Mouse (Mus musculus): Measurements from ENCODE around the gene Pigk.
A peak's percentile ranks its signal among the peaks of the same experiment; 100 is the strongest.

The Pigk gene

GRCm38 (mm10) chr3:152947031-152947640, 233.2 kb downstream of the Pigk start:
- DNase-seq, result no peak

GRCm38 (mm10) chr3:152948556-152948955, 234.7 kb downstream of the Pigk start:
- no peak for DNase-seq

- no peak for DNase-seq
These were observed 235.4 kb downstream of the Pigk start for GRCm38 (mm10) chr3:152949233-152949777.

GRCm38 (mm10) chr3:152950299-152950698, 236.4 kb downstream of the Pigk start:
- DNase-seq, result no peak

GRCm38 (mm10) chr3:152950914-152951313, 237.0 kb downstream of the Pigk start:
- DNase-seq, result no peak

- DNase-seq, result no peak
These were observed 238.0 kb downstream of the Pigk start for GRCm38 (mm10) chr3:152951634-152952545.

GRCm38 (mm10) chr3:152956038-152956437, 242.1 kb downstream of the Pigk start:
- no peak for DNase-seq

- DNase-seq, result no peak
These were observed 242.9 kb downstream of the Pigk start for GRCm38 (mm10) chr3:152956771-152957170.

- peak; percentile 80 to 89 for DNase-seq
These were observed 244.7 kb downstream of the Pigk start for GRCm38 (mm10) chr3:152958358-152959150.

GRCm38 (mm10) chr3:152961855-152962376, 248.0 kb downstream of the Pigk start:
- DNase-seq, result no peak

GRCm38 (mm10) chr3:152969774-152970347, 256.0 kb downstream of the Pigk start:
- DNase-seq, result peak; percentile 18 to 22

GRCm38 (mm10) chr3:152971373-152971772, 257.5 kb downstream of the Pigk start:
- no peak for DNase-seq

GRCm38 (mm10) chr3:152979481-152980092, 265.7 kb downstream of the Pigk start:
- DNase-seq, result no peak

GRCm38 (mm10) chr3:152980431-152980830, 266.5 kb downstream of the Pigk start:
- peak; percentile 14 to 24 for DNase-seq

- peak; percentile 58 to 66 for DNase-seq
These were observed 267.4 kb downstream of the Pigk start for GRCm38 (mm10) chr3:152980978-152981974.

- peak; percentile 64 to 66 for DNase-seq
These were observed 268.1 kb downstream of the Pigk start, which contains the start of gene St6galnac5 for GRCm38 (mm10) chr3:152981988-152982387. St6galnac5 (minus strand) TSS chr3:152982246.

GRCm38 (mm10) chr3:152990787-152991186, 276.9 kb downstream of the Pigk start:
- no peak for DNase-seq

- DNase-seq, result no peak
These were observed 279.7 kb downstream of the Pigk start for GRCm38 (mm10) chr3:152993608-152994007.

- DNase-seq, result no peak
These were observed 284.2 kb downstream of the Pigk start for GRCm38 (mm10) chr3:152998106-152998505.

GRCm38 (mm10) chr3:152998901-152999300, 285.0 kb downstream of the Pigk start:
- no peak for DNase-seq
